Mouse (Mus musculus): Measurements from ENCODE around the gene Birc6. TPM values are rescaled to one million over a fixed set of nuclear protein-coding genes. Genes with fewer than 3 reads are reported as not detected.

The Birc6 gene
- polyA plus RNA-seq (2012; rRNA removed), result 103 and 112 TPM in 2 replicates

DNA sequence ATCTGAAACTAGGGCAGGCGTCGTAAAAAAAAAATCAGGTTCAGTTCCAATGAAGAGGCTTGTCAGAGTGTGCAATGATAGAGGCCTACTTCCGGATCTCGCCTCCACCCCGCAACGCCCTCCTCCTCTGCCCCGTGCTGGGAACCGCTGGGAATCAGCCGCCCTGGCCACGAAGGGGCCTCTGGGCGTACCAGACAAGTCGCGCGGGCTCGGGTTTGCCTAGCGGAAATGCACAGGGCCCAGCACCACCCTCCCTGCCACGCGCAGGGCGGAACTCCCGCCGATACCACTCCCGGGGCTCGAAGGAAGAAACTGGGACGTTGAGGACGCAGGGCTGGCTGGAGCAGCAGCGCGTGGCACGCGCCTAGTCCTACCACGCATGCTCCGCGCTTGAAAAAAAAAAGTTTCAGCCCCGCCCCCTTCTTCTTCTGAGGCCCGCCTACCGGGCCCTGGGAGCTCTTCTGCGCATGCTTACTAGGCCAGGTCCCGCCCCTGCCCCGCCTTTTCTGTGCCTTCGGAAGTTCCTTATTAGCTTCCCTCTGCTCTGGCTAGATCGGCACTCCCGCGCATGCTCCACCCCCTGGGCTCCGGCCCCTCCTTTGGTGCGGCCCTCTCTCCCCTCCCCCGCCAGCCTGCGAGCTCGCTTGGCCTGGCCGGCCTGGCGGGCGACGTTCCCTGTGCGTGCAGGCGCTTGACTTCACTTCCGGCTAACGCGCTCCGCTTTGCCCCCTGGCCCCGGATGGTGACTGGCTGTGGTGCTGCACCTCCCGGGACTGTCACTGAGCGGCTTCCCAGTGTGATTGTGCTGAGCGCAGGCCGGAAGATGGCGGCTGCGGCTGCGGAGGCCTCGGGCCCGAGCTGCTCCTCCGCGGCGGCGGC is at the start of gene Birc6:
TSS of gene Birc6 (plus strand) at position 567 of the 879 bp plus-strand sequence.
- Histone ChIP-seq H3K27ac (ENCODE audit: insufficient read depth, low read length) (peak within 1 kb of the TSS; percentile 91), H3K4me1 (ENCODE audit: control insufficient read depth, insufficient read depth, insufficient read length) (peaks cover 5% of the 10 kb centered on the region), H3K36me3 (ENCODE audit: control insufficient read depth, insufficient read depth, low read length) (no peaks in the 10 kb centered on the region), H3K27me3 (ENCODE audit: control insufficient read depth, insufficient read depth, low read length) (no peaks in the 10 kb centered on the region), H3K4me3 (ENCODE audit: extremely low read depth, insufficient read depth, insufficient read length) (peak within 1 kb of the TSS; percentile 79)
- peak; percentile 90 for TF ChIP-seq POLR2A (IDR thresholded peaks at IDR 0.05; ENCODE audit: low read depth, low read length)
- peak; percentile 2; the same call in 1 of the 2 replicates for TF ChIP-seq CTCF (IDR thresholded peaks at IDR 0.05; ENCODE audit: extremely low read depth, insufficient read depth, insufficient read length, insufficient replicate concordance)
- DNase-seq (ENCODE audit: low read depth in 1 of 2, low spot score in 2 of 2), result peak; percentile 99 to 100
- under 1% methylated on average over 71 of the region's 71 CpGs for WGBS

DNA sequence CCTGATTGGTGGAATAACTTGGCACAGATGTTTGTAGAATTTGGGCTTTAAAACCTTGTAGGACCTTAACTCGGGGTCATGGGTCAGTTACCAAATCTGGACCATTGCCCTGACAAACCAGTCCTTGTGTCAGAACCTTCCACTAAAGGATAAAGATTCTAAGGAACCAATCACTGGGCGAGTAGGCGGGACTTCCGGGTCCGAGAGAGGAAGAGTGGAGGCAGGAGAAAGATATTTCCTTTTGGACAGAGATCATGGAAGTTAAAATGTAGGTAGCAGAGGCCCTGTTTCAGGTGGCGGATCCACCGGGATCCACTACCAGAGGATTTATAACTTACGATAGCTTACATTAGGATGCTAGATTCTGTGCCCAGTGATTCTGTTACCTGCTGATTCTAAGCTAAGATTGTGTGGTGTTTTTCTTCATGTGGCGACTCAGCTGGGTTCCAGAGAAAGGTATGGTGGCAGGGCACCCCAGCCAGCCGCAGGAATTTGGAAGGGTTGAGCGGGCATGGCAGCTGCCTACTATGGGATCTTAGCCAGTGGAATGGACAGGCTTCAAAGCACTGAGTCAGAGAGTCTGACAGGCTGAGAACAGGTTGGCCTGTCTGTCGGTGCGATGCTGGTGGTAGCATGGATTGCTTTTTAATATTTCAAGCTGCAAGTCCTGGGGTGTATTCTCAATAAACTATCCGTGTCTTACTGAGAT is 47.6 kb upstream of the Birc6 start:
- DNase-seq (ENCODE audit: low read depth in 1 of 2, low spot score in 2 of 2), result no peak
- WGBS, result 89% methylated on average over 14 of the region's 14 CpGs

DNA sequence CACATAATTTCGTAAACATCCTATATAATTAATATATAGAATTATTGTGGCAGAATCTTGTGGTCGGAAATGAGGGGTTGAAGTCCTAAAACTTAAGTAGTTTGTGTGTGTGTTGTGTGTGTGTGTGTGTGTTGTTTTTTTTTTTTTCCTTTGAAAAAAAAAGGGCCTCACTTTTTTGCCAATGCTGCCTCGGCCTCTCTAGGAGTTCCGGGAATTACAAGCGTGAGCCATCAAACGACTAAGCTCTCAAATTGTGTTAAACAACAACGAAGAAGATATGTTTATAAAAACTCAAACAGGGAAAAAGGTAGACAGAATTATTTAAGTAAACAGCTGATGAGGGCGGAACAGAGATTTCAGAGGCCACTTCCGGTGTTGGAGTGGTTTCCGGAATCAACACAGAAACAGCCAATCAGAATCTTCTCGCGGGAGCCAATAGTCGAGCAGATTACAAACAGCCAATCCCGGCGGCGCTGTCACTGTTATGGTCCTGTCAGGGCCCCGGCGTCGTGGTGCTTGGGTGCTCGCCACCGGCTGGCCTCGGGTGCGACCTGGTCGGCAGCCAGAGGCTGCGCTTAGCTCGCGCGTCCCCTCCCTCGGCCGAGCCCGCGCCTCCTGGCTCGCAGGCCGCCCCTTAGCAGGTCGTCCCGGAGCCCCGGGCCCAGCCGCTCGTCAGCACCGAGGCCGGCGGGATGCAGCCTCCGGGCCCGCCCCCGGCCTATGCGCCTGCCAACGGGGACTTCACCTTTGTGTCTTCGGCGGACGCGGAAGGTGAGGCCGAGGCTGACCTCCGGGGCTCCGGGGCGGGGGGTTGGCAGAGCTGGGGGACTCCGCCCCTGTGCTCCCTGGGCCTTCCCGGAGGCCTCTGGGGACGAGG is 38.8 kb upstream of the Birc6 start, which contains the start of gene Yipf4:
TSS of gene Yipf4 (plus strand) at position 470 of the 877 bp plus-strand sequence.
- peak within 1 kb of the TSS; percentile 97 for H3K27ac ChIP-seq (ENCODE audit: insufficient read depth, low read length)
- 0 out of 2 replicates have a peak, but pooled peaks cover 2% of the 10 kb centered on the region for H3K4me1 ChIP-seq (ENCODE audit: control insufficient read depth, insufficient read depth, insufficient read length)
- 3% methylated on average over 57 of the region's 58 CpGs for WGBS
- H3K36me3 ChIP-seq (ENCODE audit: control insufficient read depth, insufficient read depth, low read length), result peaks cover 9% of the 10 kb centered on the region
- peak; percentile 94 to 95 for DNase-seq (ENCODE audit: low read depth in 1 of 2, low spot score in 2 of 2)
- TF ChIP-seq CTCF (IDR thresholded peaks at IDR 0.05; ENCODE audit: extremely low read depth, insufficient read depth, insufficient read length, insufficient replicate concordance) (no peak), POLR2A (IDR thresholded peaks at IDR 0.05; ENCODE audit: low read depth, low read length) (peak; percentile 90)
- peak within 1 kb of the TSS; percentile 95 for H3K4me3 ChIP-seq (ENCODE audit: extremely low read depth, insufficient read depth, insufficient read length)
- H3K27me3 ChIP-seq (ENCODE audit: control insufficient read depth, insufficient read depth, low read length), result no peaks in the 10 kb centered on the region

More for the DNA sequence above, 47.6 kb upstream of the Birc6 start:
- H3K4me3 ChIP-seq (ENCODE audit: extremely low read depth, insufficient read depth, insufficient read length), result no peak overlapping the region
- no peak overlapping the region for H3K27ac ChIP-seq (ENCODE audit: insufficient read depth, low read length)
- H3K27me3 ChIP-seq (ENCODE audit: control insufficient read depth, insufficient read depth, low read length), result no peaks in the 10 kb centered on the region
- no peaks in the 10 kb centered on the region for H3K36me3 ChIP-seq (ENCODE audit: control insufficient read depth, insufficient read depth, low read length)
- no peak for TF ChIP-seq CTCF (IDR thresholded peaks at IDR 0.05; ENCODE audit: extremely low read depth, insufficient read depth, insufficient read length, insufficient replicate concordance)
- TF ChIP-seq POLR2A (IDR thresholded peaks at IDR 0.05; ENCODE audit: low read depth, low read length), result no peak
- H3K4me1 ChIP-seq (ENCODE audit: control insufficient read depth, insufficient read depth, insufficient read length), result no peaks in the 10 kb centered on the region

DNA sequence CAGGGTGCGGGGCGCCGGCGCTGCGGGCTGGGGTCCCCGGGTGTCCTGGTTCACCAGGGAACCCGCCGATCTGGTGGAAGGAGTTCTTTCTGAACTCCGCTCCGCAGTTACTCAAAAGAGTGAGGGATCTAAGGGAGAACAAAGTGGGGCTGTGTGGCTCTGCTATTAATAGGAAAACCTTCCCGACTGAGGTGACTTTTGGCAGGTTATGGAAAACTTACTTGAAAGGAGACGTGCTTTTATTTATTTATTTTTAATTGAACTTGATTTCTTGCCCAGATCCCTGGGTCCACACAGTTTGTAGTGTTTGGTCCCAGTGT is 38.2 kb upstream of the Birc6 start:
- DNase-seq (ENCODE audit: low read depth in 1 of 2, low spot score in 2 of 2), result no peak
- WGBS, result 1% methylated on average over 12 of the region's 12 CpGs
- H3K4me1 ChIP-seq (ENCODE audit: control insufficient read depth, insufficient read depth, insufficient read length), result 0 out of 2 replicates have a peak, but pooled peaks cover 2% of the 10 kb centered on the region
- peak overlapping the region; percentile 95 for H3K4me3 ChIP-seq (ENCODE audit: extremely low read depth, insufficient read depth, insufficient read length)
- no peak for TF ChIP-seq CTCF (IDR thresholded peaks at IDR 0.05; ENCODE audit: extremely low read depth, insufficient read depth, insufficient read length, insufficient replicate concordance)
- TF ChIP-seq POLR2A (IDR thresholded peaks at IDR 0.05; ENCODE audit: low read depth, low read length), result no peak
- no peaks in the 10 kb centered on the region for H3K27me3 ChIP-seq (ENCODE audit: control insufficient read depth, insufficient read depth, low read length)
- H3K36me3 ChIP-seq (ENCODE audit: control insufficient read depth, insufficient read depth, low read length), result peaks cover 9% of the 10 kb centered on the region
- H3K27ac ChIP-seq (ENCODE audit: insufficient read depth, low read length), result peak overlapping the region; percentile 97

DNA sequence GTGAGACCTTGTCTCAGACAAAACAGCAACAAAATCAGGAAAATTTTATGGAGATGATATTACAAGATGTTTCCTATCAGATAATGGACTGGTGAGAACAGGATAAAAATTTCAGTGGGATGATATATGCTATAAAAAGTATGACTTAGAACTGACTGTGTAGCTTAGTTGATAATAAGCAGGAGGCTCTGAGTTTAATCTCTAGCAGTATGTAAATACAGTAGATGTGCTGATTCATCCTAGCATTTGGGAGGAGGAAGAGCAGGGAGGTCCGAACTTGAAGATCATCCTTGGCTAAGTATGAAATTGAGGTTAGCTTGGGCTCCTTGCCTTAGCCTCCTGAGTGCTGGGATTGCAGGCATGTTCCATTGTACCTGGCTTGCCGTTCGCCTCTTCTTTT is 36.5 kb upstream of the Birc6 start:
- no peak for TF ChIP-seq POLR2A (IDR thresholded peaks at IDR 0.05; ENCODE audit: low read depth, low read length)
- TF ChIP-seq CTCF (IDR thresholded peaks at IDR 0.05; ENCODE audit: extremely low read depth, insufficient read depth, insufficient read length, insufficient replicate concordance), result no peak
- no peak for DNase-seq (ENCODE audit: low read depth in 1 of 2, low spot score in 2 of 2)

DNA sequence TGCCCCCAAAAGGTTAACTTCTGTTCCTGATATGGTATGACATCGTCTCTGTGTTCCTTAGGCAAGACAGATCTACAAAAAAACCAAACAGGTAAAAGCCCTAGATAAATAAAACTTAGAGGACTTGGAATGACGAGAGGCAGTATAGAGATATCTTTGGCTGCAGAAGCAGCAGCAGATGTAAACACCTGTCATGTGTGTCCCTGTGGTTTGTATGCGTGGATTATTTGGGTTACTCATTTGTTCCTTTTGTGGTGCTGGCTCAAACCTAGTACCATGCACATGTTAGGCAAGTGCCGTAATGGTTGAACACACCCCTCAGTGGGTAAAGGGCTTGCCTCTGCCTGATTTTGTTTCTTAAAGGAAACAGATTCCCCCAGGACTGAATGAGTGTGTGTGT is 27.9 kb upstream of the Birc6 start:
- Histone ChIP-seq H3K27me3 (ENCODE audit: control insufficient read depth, insufficient read depth, low read length) (no peaks in the 10 kb centered on the region), H3K4me3 (ENCODE audit: extremely low read depth, insufficient read depth, insufficient read length) (no peak overlapping the region), H3K36me3 (ENCODE audit: control insufficient read depth, insufficient read depth, low read length) (peaks cover 20% of the 10 kb centered on the region), H3K4me1 (ENCODE audit: control insufficient read depth, insufficient read depth, insufficient read length) (no peaks in the 10 kb centered on the region), H3K27ac (ENCODE audit: insufficient read depth, low read length) (no peak overlapping the region)
- no peak for TF ChIP-seq CTCF (IDR thresholded peaks at IDR 0.05; ENCODE audit: extremely low read depth, insufficient read depth, insufficient read length, insufficient replicate concordance)
- no peak for TF ChIP-seq POLR2A (IDR thresholded peaks at IDR 0.05; ENCODE audit: low read depth, low read length)
- DNase-seq (ENCODE audit: low read depth in 1 of 2, low spot score in 2 of 2), result no peak
- WGBS, result 92% methylated on average over 4 of the region's 4 CpGs

More for the DNA sequence above, 36.5 kb upstream of the Birc6 start:
- H3K4me1 ChIP-seq (ENCODE audit: control insufficient read depth, insufficient read depth, insufficient read length), result 0 out of 2 replicates have a peak, but pooled peaks cover 2% of the 10 kb centered on the region
- no peak overlapping the region for H3K27ac ChIP-seq (ENCODE audit: insufficient read depth, low read length)
- no peak overlapping the region for H3K4me3 ChIP-seq (ENCODE audit: extremely low read depth, insufficient read depth, insufficient read length)
- no peaks in the 10 kb centered on the region for H3K27me3 ChIP-seq (ENCODE audit: control insufficient read depth, insufficient read depth, low read length)
- peaks cover 16% of the 10 kb centered on the region for H3K36me3 ChIP-seq (ENCODE audit: control insufficient read depth, insufficient read depth, low read length)
- 81% methylated on average over 3 of the region's 3 CpGs for WGBS

All from spleen, adult 2 months (tissue).